Mouse (Mus musculus) ES-Bruce4 (cell line): ENCODE results near the gene Timm10.

Experiments used
- CTCF ChIP-seq: IDR thresholded peaks from one replicate; pipeline ENCODE4 v1.8.1; 2011; ENCODE audit warnings: low read depth, low read length
- EP300 ChIP-seq: IDR thresholded peaks from 2 replicates; pipeline ENCODE4 v1.6.1; 2011; ENCODE audit warnings: low read depth, low read length; ENCODE audit not compliant: insufficient read depth
- POLR2A ChIP-seq: IDR thresholded peaks from one replicate; pipeline ENCODE4 v1.8.1; 2011; ENCODE audit warnings: low read length; ENCODE audit not compliant: insufficient read depth

DNA sequence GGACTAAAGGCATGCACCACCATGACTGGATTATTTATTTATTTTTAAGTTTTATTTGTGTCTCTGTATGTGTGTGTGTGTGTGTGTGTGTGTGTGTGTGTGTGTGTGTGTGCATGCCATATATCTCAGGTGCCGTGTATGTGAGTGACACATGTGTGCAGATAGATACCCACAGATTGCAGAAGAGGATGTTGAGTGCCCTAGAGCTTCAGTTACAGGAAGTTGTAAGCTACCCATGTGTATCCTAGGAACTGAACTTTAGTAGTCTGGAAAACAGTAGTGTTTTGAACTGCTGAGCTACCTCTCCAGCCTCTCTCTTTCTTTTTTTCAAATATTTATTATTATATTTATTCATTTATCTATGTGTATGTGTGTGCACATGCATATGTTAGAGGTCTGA, 43.5 kb upstream of the Timm10 start:
- no peak for TF ChIP-seq POLR2A
- TF ChIP-seq EP300 = no peak
- TF ChIP-seq CTCF = no peak
